Mouse (Mus musculus): ENCODE results near the gene S100a2.

S100a2 gene

DNA sequence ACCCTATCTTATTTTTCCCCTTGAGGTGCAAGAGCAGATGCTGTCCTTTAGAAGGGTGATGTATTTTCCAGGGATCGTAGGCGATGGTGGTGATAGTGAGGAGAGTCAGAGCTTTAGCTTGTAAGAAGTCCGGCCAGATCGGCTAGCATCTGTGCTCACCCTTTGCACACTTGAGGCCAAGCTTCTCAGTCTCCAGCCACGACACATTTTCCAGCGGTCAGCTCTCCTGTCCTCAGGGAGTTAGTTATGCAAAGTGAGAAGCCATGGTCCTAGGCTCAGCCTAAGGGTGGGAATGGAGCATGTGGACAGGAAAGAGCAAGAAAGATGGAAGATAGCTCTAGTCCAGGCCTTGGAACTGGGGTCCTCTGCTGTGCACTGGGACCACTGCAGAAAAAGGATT lies 6.8 kb downstream of the S100a2 start:
- DNase-seq (ENCODE audit: low spot score in 2 of 2): no peak

GRCm38 (mm10) chr3:90597736-90598135 lies 7.7 kb downstream of the S100a2 start:
- DNase-seq (ENCODE audit: low spot score in 2 of 2): no peak

GRCm38 (mm10) chr3:90598212-90598611 lies 8.2 kb downstream of the S100a2 start:
- no peak for DNase-seq (ENCODE audit: low spot score in 2 of 2)

- DNase-seq (ENCODE audit: low spot score in 2 of 2): no peak
Measured at GRCm38 (mm10) chr3:90599401-90599800, 9.4 kb downstream of the S100a2 start.

GRCm38 (mm10) chr3:90600036-90600435 lies 10.0 kb downstream of the S100a2 start:
- no peak for DNase-seq (ENCODE audit: low spot score in 2 of 2)

DNA sequence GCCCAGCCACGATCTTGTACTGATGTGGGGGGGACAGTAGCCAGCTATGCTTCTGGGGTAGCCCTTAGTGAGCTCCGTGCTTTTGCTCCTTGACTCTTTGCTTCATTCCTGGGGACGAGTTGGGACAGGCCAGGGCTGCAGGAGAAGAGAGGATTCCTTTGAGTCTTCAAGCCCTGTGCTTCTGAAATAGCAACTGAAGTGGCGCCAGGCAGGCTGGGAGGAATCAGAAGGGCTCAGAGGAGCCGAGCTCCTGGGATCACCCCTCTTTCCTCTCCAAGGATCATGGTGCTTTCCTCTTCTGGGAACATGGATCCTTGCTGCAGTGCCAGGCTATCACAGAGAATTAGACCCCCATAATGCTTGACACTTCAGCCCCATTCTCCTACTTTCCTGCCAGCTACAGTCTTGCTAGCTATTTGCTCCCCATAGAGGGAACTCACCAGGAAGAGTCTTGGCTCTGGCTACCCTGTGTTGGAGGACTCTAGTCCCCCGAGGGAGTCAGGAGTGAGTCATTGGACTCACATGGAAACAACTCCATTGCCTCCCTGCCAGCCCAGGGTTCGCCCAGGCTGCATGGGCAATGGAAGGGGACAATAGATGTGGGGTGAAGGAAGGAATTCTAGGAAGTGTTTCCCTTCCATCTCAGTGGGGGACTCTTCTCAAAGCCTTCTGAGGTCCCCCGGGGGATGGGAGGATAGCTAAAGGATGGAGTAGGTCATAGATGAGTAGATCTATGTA lies 10.6 kb downstream of the S100a2 start:
- DNase-seq (ENCODE audit: low spot score in 2 of 2): no peak

DNA sequence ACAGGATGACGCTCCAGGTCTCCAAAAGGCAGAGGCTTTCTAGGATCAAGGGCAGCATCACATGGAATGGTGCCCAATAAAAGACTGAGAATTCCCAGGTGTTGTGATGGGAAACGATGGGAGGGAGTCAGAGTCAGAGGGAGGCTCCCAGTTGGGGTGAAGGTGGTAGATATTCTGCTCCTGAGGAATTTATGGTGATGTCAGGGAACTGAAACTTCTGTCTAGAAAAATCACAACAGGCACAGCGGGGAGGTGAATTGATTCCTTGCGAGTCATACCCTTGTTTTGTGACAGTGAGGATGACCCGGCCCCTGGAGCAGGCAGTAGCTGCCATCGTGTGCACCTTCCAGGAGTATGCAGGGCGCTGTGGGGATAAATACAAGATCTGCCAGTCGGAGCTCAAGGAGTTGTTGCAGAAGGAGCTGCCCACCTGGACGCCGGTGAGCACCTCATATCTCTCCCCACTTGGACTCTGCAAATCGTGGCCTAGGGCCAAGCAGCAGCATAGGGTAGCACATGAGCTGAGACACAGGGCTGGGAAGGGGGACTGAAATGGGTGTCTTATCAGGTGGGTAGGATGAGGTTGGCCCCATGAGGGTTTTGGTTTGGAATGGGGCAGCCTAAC lies 11.6 kb downstream of the S100a2 start, which contains the start of gene Gm42674:
Gene Gm42674, plus strand, starts transcription at position 419 of the 625 bp plus-strand sequence.
- DNase-seq (ENCODE audit: low spot score in 2 of 2): no peak

- DNase-seq (ENCODE audit: low spot score in 2 of 2): no peak
Measured at GRCm38 (mm10) chr3:90603623-90604022, 13.6 kb downstream of the S100a2 start, which contains the start of gene S100a4. Gene S100a4 (plus strand): TSS chr3:90603771.

DNA sequence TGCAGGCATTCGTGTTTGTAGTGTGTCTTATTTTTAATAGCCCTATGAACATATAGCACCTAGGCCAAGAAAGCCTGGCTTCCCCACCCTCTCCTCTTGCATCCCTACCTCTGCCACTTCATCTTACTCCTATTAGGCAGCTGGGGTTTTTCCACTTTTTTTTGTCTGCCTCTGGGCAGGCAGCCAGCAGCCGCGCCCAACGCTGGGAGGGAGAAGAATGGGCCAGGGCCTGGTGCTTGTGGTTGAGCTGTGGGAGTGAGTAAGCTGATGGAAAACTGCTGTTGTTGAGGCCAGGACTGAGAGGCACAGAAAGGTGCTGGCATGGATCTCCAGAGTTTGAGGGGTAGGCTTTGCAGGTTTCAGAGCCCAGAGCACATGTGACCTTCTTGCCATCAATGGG lies 14.4 kb downstream of the S100a2 start:
- peak in 1 of 2 experiments; percentile 39 for DNase-seq (ENCODE audit: low spot score in 2 of 2)

DNA sequence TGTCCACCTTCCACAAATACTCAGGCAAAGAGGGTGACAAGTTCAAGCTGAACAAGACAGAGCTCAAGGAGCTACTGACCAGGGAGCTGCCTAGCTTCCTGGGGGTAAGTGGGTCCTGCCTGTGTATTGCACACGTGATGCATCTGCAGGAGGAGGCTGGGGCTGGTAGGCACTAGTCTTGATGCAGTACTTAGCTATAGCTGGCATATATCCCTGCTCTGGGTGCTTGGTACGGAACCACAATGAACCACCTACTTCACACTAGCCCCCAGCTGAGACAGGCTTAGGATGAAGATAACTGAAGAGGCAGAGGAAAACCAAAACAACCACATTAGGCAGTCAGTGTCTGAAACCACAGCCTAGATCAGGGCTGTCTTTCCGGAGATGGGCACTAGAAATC lies 15.0 kb downstream of the S100a2 start:
- no peak for DNase-seq (ENCODE audit: low spot score in 2 of 2)

DNA sequence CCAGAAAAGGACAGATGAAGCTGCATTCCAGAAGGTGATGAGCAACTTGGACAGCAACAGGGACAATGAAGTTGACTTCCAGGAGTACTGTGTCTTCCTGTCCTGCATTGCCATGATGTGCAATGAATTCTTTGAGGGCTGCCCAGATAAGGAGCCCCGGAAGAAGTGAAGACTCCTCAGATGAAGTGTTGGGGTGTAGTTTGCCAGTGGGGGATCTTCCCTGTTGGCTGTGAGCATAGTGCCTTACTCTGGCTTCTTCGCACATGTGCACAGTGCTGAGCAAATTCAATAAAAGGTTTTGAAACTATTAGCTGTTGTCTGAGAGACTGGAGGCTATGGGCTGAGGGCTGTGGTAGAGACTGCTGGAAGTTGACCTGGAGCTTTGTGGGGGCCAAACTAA lies 15.7 kb downstream of the S100a2 start:
- DNase-seq (ENCODE audit: low spot score in 2 of 2): no peak

- DNase-seq (ENCODE audit: low spot score in 2 of 2): no peak
Measured at GRCm38 (mm10) chr3:90606185-90606584, 16.1 kb downstream of the S100a2 start.

DNA sequence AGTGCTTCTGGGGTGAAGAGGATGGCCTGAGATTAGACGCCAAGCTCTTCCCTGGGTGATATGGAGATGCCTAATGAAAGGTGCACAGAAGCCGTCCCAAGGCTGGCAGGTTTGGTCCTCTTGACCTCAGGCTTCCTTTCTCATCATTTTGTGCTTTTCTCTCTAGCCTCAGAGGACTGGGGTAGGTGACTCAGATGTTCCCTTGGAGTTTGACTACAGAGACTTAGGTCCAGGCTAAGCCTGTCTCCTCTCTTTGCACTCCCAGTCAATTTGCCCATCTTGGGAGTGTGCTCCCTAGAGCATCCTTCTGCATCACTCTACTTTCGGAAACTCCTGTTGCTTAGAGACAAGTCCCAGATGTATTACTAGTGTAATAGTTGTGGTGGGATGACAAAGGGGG lies 17.3 kb downstream of the S100a2 start:
- DNase-seq (ENCODE audit: low spot score in 2 of 2): no peak

GRCm38 (mm10) chr3:90608223-90608622 lies 18.2 kb downstream of the S100a2 start, which contains the start of gene S100a5:
Gene S100a5 (plus strand): TSS chr3:90608523.
- no peak for DNase-seq (ENCODE audit: low spot score in 2 of 2)

DNA sequence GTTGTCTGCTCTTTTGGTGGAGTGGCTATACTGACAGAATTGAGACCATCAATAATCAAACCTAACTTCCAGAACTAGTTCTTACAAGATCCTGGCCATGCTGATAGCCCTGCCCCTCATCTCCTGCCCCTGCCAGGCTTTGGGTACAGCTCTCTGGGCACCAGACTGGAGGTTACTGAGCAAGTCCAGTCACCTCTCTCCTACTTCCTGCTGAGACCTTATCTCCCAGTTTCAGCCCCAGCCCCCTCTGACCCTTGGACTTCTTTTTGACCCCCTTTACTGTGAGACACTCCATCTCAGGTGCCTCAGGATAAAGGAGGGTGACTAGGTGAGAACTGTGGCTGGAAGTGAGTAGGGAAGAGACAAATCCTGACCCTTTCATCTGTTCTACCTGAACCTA lies 19.1 kb downstream of the S100a2 start:
- DNase-seq (ENCODE audit: low spot score in 2 of 2): no peak

DNA sequence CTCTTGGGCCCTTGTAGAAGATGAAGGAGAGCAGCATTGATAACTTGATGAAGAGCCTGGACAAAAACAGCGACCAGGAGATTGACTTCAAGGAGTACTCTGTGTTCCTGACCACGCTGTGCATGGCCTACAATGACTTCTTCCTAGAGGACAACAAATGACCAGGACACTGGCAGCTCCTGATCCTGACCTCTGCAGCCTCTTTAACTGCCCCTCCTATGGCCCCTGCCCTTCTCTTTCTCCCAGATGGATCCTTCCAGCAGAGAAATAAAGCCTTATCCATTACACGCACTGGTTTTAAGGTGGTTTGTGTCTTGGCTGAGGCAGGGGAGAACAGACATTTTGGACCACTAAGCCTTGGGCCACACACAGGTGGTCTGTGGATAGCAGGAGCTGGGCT lies 21.4 kb downstream of the S100a2 start:
- no peak for DNase-seq (ENCODE audit: low spot score in 2 of 2)

DNA sequence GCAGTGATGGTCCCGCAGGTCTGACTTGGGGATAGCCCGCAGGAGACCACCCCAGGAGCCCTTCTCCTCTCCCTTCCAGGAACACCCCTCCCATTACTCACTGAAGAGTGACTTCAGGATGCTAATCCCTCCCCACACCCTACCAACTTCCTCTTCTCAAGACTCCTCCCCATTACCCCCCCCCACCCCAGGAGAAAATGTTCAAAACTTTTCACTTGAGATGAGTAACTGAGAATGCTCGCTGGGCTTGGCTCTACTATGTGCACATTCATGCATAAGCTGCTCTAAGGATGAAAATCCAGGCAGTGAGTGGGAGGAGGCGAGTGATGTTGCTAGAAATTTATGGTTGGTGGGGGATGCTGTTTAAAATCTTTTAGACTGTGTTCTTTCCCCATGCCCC lies 22.0 kb downstream of the S100a2 start:
- DNase-seq (ENCODE audit: low spot score in 2 of 2): no peak

DNA sequence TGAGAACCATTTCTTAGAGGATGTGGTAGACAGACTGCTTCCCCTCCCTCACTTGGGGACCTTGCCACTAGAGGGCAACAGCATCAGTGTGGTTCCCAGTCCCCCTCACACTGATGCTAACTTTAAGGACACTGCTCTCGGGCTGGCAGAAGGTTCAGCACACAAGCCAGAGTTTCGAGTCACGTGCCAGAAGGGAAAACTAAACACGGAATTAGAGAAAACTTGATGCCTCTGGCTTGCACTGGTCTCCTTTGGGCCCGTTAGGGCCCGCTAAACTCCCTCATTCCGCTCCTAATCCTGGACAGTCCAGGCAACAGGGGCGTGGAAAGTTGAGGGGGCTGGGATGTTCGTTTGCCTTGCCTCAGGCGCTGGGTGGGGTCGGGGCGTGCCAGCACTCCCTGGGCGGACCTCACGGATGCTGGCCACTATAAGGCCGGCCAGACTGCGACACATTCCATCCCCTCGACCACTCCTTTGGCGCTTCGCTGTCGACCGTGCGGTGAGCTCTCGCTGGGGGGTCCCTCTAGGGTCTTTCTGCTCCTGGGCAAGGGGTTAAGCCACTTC lies 22.8 kb downstream of the S100a2 start, which contains the start of gene S100a6:
Gene S100a6, plus strand, starts transcription at position 155 of the 564 bp plus-strand sequence.
- DNase-seq (ENCODE audit: low spot score in 2 of 2): peak in 1 of 2 experiments; percentile 80

DNA sequence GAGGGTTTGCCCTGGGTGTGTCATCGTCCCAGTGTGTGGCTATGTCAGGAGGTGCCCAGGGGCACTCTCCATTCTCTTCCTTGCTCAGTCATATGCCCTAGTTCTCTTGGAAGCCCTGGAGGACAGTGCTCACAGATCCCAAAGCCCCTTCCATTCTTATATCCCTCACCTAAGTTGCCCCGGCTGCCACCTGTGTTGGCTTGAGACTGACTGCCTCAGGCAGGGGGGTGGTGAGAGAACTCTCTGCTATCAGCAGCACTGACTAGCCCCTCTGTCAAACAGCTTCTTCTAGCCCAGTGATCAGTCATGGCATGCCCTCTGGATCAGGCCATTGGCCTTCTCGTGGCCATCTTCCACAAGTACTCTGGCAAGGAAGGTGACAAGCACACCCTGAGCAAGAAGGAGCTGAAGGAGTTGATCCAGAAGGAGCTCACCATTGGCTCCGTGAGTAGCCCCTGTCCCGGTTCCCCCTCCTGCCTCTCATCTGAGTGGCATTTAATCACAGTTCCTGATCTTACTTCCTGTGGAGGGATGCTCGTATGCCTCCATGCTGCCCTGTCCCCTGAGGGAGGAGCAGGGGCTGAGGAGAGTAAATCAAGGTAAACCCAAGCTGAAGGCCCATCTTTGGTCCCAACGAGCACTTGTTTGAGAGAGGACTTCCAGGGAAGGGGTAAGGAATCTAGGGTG lies 23.6 kb downstream of the S100a2 start:
- no peak for DNase-seq (ENCODE audit: low spot score in 2 of 2)

- DNase-seq (ENCODE audit: low spot score in 2 of 2): no peak
Measured at GRCm38 (mm10) chr3:90614148-90614530, 24.1 kb downstream of the S100a2 start.

GRCm38 (mm10) chr3:90614611-90615251 lies 24.7 kb downstream of the S100a2 start:
- no peak for DNase-seq (ENCODE audit: low spot score in 2 of 2)

DNA sequence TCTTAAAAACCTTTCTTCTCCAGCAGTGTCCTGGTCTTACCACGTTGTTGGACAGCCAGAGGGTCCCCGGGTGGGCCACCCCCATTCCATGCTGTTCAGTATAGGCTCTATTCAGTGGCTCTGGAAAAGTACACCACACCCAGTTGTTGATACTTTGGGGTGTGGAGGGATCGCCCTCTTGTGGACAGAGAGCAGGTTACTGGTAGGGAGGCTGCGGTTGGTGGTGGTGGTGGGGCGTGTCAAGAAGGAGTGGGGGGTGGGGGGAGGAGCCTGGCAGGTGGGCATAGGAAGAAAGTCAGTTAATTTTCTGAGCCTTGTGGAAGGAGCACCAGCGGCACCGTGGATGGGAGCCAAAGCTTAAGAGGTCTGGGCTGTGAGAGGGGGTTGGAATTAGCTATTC lies 25.4 kb downstream of the S100a2 start:
- DNase-seq (ENCODE audit: low spot score in 2 of 2): peak in 1 of 2 experiments; percentile 72
